Comparison of ENCODE assay signal across 32 mouse cellular contexts in the genomic region with DNA sequence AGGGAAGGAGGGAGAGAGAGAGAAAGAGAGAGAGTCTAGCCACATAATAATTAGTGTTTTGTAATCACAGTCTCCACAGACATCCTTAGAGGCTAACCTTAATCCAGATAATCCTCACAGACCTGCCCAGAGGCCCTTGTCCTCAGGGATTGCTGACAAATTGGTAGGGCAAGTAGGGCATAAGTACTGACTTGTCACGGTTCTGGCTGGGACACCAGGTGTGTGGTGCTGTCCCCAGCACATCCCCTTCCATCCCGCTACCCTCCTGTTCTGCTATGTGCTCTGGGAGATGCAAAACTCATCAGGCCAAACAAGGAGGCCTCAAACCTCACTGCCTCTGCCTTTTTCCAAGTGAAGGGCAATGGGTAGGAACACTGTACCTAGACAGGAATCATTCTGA. TPM values are rescaled to one million over a fixed set of nuclear protein-coding genes. Genes with fewer than 3 reads are reported as not detected.
"Had no signal": no experiment of that assay in that cellular context is flagged by ENCODE, and none has a peak within 500 bp of the region (broad histone marks: within the 10 kb centered on the region; RNA-seq: fewer than 3 reads in every experiment).

No protein-coding gene starts in this region.

- H3K27ac ChIP-seq: gastrocnemius, adult 2 months; heart, embryonic 10.5 days; hindbrain, embryonic 10.5 days; hindbrain, embryonic 12.5 days; hindbrain, embryonic 14.5 days; intestine, embryonic 15.5 days; layer of hippocampus, adult 2 months; left cerebral cortex, adult 2 months; limb, embryonic 10.5 days; limb, embryonic 12.5 days had no signal

- H3K9ac ChIP-seq: heart, embryonic 12.5 days; hindbrain, embryonic 12.5 days; hindbrain, embryonic 14.5 days; intestine, embryonic 15.5 days; limb, embryonic 12.5 days had no signal

- H3K27me3 ChIP-seq: heart, embryonic 12.5 days; hindbrain, embryonic 12.5 days; intestine, embryonic 15.5 days; limb, embryonic 12.5 days had no signal

- DNase-seq: gastrocnemius, adult 2 months; gastrocnemius, postnatal 10 days; gastrocnemius, postnatal 25 days; heart, adult 18-20 months; heart, postnatal 10 days; heart, postnatal 4 days; kidney, adult 18-20 months; kidney, adult 8-10 months; kidney, postnatal 10 days; kidney, postnatal 25 days; kidney, postnatal 4 days; liver had no signal

- H3K9me3 ChIP-seq: heart, embryonic 10.5 days; heart, embryonic 12.5 days; hindbrain, embryonic 10.5 days; hindbrain, embryonic 12.5 days; intestine, embryonic 15.5 days; limb, embryonic 10.5 days; limb, embryonic 12.5 days had no signal

- H3K4me2 ChIP-seq: heart, embryonic 12.5 days; hindbrain, embryonic 12.5 days; hindbrain, embryonic 14.5 days; intestine, embryonic 15.5 days; limb, embryonic 12.5 days had no signal

- ATAC-seq: hindbrain, embryonic 16.5 days; inflammation-experienced regulatory T-cells, adult 6 months; intestine, embryonic 15.5 days; intestine, postnatal 0 days had no signal

- H3K4me3 ChIP-seq: gastrocnemius, adult 2 months; heart, embryonic 10.5 days; heart, embryonic 12.5 days; hindbrain, embryonic 10.5 days; hindbrain, embryonic 12.5 days; intestine, embryonic 15.5 days; layer of hippocampus, adult 2 months; left cerebral cortex, adult 2 months; limb, embryonic 10.5 days; limb, embryonic 12.5 days had no signal

RNA-seq across cellular contexts. Expression of a gene that starts 16.5 kb away (rescaled TPM):
- total RNA-seq: granulocyte monocyte progenitor cell, adult 5-6 weeks had no signal

RNA-seq across cellular contexts. Expression of a gene that starts 18.0 kb away (rescaled TPM):
- total RNA-seq: gastrocnemius, adult 2 months; gastrocnemius, postnatal 25 days; gastrocnemius, postnatal 4 days; granulocyte monocyte progenitor cell, adult 5-6 weeks; heart, adult 18-20 months; heart, adult 8-10 months; heart, postnatal 10 days; heart, postnatal 25 days; heart, postnatal 4 days; layer of hippocampus, adult 2 months; layer of hippocampus, postnatal 10 days; layer of hippocampus, postnatal 25 days; left cerebral cortex, postnatal 14 days had no signal
- polyA plus RNA-seq: hindbrain, embryonic 16.5 days had no signal
